In the genomic region with DNA sequence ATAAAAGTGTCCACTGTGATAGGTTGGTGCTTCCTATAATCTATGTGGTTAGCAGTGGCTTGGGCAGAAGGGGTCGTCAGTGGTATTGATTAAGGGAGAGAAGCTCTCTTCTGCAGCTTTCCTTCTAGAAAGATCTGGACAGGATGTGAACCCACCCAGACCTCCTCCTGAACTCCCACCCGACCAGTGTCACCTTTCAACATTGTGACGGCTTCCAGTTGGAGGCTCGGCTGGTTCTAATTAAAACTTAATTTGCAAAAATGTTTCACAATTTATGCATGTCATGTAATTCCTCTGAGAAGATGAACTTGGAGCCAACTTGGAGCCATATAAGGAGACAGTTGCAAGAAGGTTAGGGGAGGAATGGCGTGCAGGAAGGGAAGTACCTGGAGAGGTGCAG, we compare ENCODE assay signal across 25 mouse cellular contexts.
DNase-seq lines count a peak whose midpoint lies in the region; ATAC-seq lines count a peak whose summit lies in the region.
"Had no signal": no experiment of that assay in that cellular context is flagged by ENCODE, and none has a peak within 500 bp of the region (broad histone marks: within the 10 kb centered on the region; RNA-seq: fewer than 3 reads in every experiment).

No protein-coding gene starts in this region.

- peak overlapping the region; percentile 12; the same call in 1 of the 2 replicates for H3K27ac ChIP-seq in embryonic facial prominence, embryonic 14.5 days (replicated peaks; ENCODE audit: low read depth, low read length)
- H3K27ac ChIP-seq: forebrain, embryonic 10.5 days; forebrain, embryonic 13.5 days; hindbrain, embryonic 10.5 days; hindbrain, embryonic 13.5 days; intestine, embryonic 15.5 days had no signal

- no peak overlapping the region for H3K9ac ChIP-seq in embryonic facial prominence, embryonic 14.5 days (ENCODE audit: low read depth, low read length)
- H3K9ac ChIP-seq: forebrain, embryonic 13.5 days; hindbrain, embryonic 13.5 days; intestine, embryonic 15.5 days had no signal

- H3K36me3 ChIP-seq in embryonic facial prominence, embryonic 14.5 days (ENCODE audit: control insufficient read depth, insufficient read depth, low read length): no peaks in the 10 kb centered on the region
- H3K36me3 ChIP-seq: forebrain, embryonic 10.5 days; hindbrain, embryonic 10.5 days; hindbrain, embryonic 13.5 days; intestine, embryonic 15.5 days had no signal

- peaks cover 26% of the 10 kb centered on the region for H3K4me1 ChIP-seq in embryonic facial prominence, embryonic 14.5 days (ENCODE audit: control insufficient read depth, insufficient read depth, low read length)
- H3K4me1 ChIP-seq: forebrain, embryonic 13.5 days; hindbrain, embryonic 10.5 days; hindbrain, embryonic 13.5 days; intestine, embryonic 15.5 days had no signal

- no peak overlapping the region for H3K4me2 ChIP-seq in embryonic facial prominence, embryonic 14.5 days (ENCODE audit: low read depth, low read length)
- H3K4me2 ChIP-seq: forebrain, embryonic 13.5 days; heart, embryonic 11.5 days; hindbrain, embryonic 13.5 days; intestine, embryonic 15.5 days had no signal

- no peaks in the 10 kb centered on the region for H3K9me3 ChIP-seq in embryonic facial prominence, embryonic 14.5 days (ENCODE audit: control insufficient read depth, low read length)
- H3K9me3 ChIP-seq: forebrain, embryonic 10.5 days; forebrain, embryonic 13.5 days; hindbrain, embryonic 10.5 days; hindbrain, embryonic 13.5 days; intestine, embryonic 15.5 days had no signal

- no peak for ATAC-seq in embryonic facial prominence, embryonic 14.5 days (ENCODE audit: low read depth)
- ATAC-seq: activated CD4-positive, CD25-positive, alpha-beta regulatory T cell, adult 4 months; forebrain, embryonic 13.5 days; forebrain, embryonic 16.5 days; hindbrain, embryonic 16.5 days; intestine, embryonic 15.5 days had no signal

- DNase-seq in embryo, embryonic 10 days (ENCODE audit: low spot score): peak; percentile 18
- DNase-seq in embryo, embryonic 9.5 days (ENCODE audit: extremely low spot score): no peak
- peak; percentile 39 for DNase-seq in heart, adult 11 months
- no peak for DNase-seq in heart, postnatal 10 days
- DNase-seq in kidney, postnatal 14 days: peak; percentile 36
- no peak for DNase-seq in kidney, adult 9 months
- peak; percentile 43 for DNase-seq in embryonic facial prominence, embryonic 14.5 days (ENCODE audit: low spot score)
- no peak for DNase-seq in right cerebral cortex, postnatal 14 days
- DNase-seq: adrenal gland, adult 8-10 months; adrenal gland, postnatal 25 days; cerebellum, adult 11-12 months; cerebellum, adult 9-10 months; cerebellum, postnatal 14 days; gastrocnemius, postnatal 10 days; gastrocnemius, postnatal 36 days; heart, postnatal 36 days had no signal

- no peaks in the 10 kb centered on the region for H3K27me3 ChIP-seq in embryonic facial prominence, embryonic 14.5 days (replicated peaks; ENCODE audit: control insufficient read depth, insufficient read depth, low read length)
- H3K27me3 ChIP-seq: forebrain, embryonic 13.5 days; hindbrain, embryonic 13.5 days; intestine, embryonic 15.5 days had no signal

- intact Hi-C loops in heart, postnatal 10 days (cut with DNase I): no loop called here

- 45% methylated on average over 5 of the region's 5 CpGs for WGBS in embryonic facial prominence, embryonic 14.5 days

- H3K4me3 ChIP-seq in embryonic facial prominence, embryonic 14.5 days (ENCODE audit: low read depth, low read length): no peak overlapping the region
- H3K4me3 ChIP-seq: forebrain, embryonic 10.5 days; forebrain, embryonic 13.5 days; hindbrain, embryonic 10.5 days; hindbrain, embryonic 13.5 days; intestine, embryonic 15.5 days had no signal

Comparison
In these comparisons a context has a peak if more than half of its experiments do, and no peak if none do; other contexts are left out.
1. DNase-seq: peak in embryo, embryonic 10 days (single experiment), heart, adult 11 months (single experiment), kidney, postnatal 14 days (single experiment) and embryonic facial prominence, embryonic 14.5 days (single experiment); none in embryo, embryonic 9.5 days (single experiment), heart, postnatal 10 days (0 of 2), kidney, adult 9 months (single experiment) and right cerebral cortex, postnatal 14 days (single experiment).